Mouse (Mus musculus): ENCODE measurements around the gene Prex1.
"Not testable (repeated sequence)": the region's sequence is repeated elsewhere in the genome, so short reads cannot be mapped to it uniquely, and the experiment has no call there.

Gene Prex1

GRCm38 (mm10) chr2:166713690-166714426 lies at the start of gene Prex1:
TSS of gene Prex1 (minus strand) at chr2:166713832.
- DNase-seq: peak; percentile 100

- DNase-seq: no peak
Measured at GRCm38 (mm10) chr2:166757969-166758368, 44.3 kb upstream of the Prex1 start.

DNA sequence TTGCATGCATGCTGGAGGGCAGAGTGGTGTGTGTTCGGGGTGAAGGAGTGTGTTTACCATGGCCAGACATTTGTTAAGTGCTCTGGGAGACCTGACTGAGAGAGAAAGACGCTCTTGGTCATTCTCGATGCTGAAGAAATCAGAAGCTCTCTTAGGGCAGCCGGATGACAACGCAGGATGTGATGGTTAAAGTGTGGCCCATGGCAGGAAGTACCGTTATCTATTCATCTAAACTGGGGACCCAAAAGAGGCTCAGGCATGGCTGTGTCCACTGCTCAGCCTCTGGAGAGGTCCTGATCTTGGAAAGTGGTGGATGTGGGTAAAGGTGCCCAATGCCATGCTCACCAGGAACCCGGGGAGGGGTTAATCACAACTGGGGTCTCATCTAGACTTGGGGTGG lies 41.1 kb upstream of the Prex1 start:
- no peak for DNase-seq

DNA sequence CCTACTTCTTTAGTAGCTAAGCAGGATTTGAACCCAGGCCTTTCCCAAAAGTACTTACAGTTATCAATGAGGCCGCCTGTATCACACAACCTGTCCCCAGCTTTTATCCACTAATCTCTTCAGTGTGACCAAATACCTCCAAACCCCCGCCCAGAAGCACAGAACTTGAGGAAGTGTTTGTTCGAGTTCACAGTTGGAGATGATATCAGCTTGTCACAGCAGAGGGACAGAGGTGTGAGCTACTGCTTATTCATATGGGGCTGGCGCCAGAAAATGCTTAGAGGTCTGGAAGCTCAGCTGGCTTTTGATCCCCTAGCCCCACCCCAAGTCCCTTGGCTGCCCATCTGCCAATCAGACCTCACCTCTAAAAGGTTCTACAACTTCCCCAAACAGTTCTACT lies 40.6 kb upstream of the Prex1 start:
- no peak for DNase-seq

GRCm38 (mm10) chr2:166750620-166751191 lies 37.1 kb upstream of the Prex1 start:
- no peak for DNase-seq

DNA sequence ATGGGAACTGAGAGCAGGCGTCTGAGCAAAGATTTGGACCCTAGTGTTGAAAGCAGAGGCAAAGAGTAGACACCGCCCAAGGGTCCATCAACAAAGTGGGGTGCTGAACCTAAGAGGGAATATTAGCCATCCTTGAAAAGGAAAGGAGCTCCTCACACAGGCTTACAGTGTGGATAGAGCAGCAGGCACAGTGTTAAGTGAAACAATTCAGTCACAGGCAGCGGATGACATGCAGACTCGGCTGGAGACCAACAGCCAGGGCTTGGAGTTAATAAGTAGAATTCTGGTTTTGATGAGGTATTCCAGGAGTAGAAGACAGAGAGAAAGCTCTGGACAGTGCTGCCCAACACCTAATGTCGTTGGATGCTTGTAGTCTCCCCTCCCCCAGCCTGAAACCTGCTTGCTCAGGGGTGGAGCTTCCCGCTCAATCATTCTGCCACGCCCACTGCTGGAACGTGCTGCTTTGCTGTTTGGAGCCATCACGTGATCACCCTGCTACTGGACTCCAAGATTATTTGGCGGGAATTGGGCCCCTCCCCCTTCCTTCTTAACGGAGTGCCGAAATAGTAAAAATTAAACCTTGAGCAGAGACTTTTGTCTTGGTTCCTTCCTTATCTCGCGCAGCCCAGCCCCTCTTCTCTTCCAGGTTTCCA lies 32.8 kb upstream of the Prex1 start:
- DNase-seq: peak; percentile 8

- DNase-seq: no peak
Measured at GRCm38 (mm10) chr2:166745849-166746248, 32.2 kb upstream of the Prex1 start.

GRCm38 (mm10) chr2:166744433-166744832 lies 30.8 kb upstream of the Prex1 start:
- DNase-seq: no peak

DNA sequence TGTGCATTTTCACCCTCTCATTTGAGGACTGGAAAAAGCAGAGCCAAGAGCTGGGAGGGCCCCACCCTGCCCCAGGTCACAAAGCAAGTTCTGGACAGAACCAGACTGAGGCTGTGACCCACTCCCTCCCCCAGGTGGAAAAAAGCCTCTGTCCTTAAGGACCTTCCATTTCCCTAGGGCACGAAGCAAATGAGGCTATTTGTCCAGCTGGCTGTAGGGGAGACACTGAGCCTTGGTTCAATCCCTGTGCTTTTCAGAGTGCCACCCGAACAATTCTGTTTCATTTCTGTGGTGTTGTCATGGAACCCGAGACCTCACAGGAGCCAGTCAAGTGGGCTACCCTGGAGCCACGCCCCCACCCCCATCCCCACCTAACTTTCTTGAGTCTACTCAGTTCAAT lies 29.9 kb upstream of the Prex1 start:
- DNase-seq: no peak

- DNase-seq: no peak
Measured at GRCm38 (mm10) chr2:166741445-166741844, 27.8 kb upstream of the Prex1 start.

GRCm38 (mm10) chr2:166740396-166740795 lies 26.8 kb upstream of the Prex1 start:
- no peak for DNase-seq

DNA sequence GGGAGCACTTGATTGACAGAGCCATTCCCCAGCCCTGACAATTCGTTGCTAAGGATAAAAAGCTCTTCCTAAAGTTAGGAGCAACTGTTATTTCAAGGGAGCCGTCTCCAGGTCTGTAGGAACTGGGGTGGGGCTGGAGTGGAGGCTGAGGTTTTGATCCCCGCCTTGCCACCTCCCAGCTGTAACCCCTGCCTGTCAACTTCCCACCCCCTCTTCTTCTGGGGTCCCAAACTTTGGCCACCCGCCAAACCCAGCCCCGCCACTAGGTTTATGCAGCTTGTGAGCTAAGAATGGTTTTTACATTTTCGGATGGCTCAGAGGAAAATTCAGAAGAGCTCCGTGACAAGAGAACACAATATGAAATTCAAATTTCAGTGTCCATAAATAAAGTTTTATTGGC lies 23.7 kb upstream of the Prex1 start:
- DNase-seq: no peak

GRCm38 (mm10) chr2:166735469-166736001 lies 21.9 kb upstream of the Prex1 start:
- no peak for DNase-seq

- no peak for DNase-seq
Measured at GRCm38 (mm10) chr2:166732860-166733259, 19.2 kb upstream of the Prex1 start.

DNA sequence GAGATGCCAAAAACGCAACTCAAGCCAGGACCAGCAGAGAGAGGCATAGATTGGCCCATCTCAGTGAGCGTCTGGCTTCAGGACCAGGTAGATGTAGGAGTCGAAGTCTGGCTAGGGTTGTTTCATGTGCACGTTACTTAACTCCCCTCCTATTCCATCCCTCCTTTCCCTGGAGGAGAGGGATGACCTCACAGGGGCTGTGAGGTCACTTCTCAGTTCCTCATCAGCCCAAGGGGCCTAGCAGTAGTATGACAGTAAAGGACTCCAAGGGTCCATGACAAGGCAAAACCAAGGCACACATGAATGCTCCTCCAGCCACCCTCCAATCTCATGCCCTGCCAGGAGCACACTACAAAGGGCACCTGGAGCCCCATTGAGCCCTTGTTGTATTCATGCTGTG lies 18.5 kb upstream of the Prex1 start:
- DNase-seq: no peak

DNA sequence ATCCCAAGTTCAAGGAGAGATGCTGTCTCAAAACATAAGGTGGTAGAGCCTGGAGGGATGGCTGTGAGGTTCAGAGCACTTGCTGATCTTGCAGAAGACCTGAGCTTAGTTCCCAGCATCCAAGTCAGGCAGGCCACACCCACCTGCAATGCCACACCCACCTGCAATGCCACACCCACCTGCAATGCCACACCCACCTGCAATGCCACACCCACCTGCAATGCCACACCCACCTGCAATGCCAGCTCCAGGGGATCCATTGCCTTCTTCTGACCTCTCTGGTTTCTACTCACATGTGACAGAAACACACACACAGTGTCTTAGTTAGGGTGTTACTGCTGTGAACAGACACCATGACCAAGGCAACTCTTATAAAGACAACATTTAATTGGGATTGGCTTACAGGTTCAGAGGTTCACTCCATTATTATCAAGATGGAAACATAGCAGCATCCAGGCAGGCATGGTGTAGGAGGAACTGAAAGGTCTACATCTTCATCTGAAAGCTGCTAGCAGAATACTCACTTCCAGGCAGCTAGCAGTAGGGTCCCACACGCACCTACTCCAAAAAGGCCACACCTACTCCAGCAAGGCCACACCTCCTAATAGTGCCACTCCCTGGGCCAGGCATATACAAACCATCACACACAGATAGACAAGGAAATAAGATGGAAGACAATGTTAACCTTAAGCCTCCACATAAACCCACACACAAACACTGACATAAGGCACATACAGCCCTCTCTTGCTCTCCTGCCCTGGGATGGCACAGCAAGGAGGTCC lies 17.7 kb upstream of the Prex1 start:
- not testable (repeated sequence) for DNase-seq

DNA sequence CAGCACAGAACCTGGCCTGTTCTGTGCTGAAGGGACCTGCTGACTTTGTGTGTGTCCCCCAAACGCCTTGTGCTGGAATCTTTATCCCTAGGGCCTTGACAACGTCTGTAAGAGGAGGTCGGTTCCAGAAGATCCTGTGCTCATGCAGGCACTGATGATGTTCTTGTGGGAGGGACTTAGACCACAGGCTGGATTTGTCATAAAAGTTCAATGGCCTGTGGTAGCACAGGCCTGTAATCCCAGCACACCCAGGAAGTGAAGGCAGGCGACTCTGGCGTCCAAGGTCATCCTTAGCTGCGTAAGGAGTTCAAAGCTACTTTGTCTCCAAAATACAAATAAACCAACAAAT lies 16.9 kb upstream of the Prex1 start:
- DNase-seq: no peak

GRCm38 (mm10) chr2:166729656-166730566 lies 16.3 kb upstream of the Prex1 start:
- DNase-seq: peak; percentile 55

GRCm38 (mm10) chr2:166729045-166729444 lies 15.4 kb upstream of the Prex1 start:
- DNase-seq: no peak

GRCm38 (mm10) chr2:166728261-166728680 lies 14.6 kb upstream of the Prex1 start:
- no peak for DNase-seq

DNA sequence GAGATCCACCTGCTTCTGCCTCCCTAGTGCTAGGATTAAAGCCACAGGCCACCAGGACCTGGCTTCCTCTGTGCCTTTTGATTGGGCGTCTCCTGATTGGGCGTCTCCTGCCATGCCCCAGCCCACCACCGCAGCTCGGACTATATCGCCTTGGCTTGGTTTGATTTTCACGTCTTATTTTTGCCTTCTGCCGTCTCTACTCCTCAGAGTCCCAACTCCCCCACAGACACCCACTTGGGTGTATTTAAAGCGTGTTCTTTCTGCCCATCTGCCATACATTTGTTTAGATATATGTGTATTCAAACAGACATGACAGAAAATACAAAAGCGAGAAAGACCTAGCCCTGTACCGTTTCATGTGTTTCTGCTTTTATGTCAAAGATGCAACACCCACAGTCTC lies 14.2 kb upstream of the Prex1 start:
- DNase-seq: no peak

DNA sequence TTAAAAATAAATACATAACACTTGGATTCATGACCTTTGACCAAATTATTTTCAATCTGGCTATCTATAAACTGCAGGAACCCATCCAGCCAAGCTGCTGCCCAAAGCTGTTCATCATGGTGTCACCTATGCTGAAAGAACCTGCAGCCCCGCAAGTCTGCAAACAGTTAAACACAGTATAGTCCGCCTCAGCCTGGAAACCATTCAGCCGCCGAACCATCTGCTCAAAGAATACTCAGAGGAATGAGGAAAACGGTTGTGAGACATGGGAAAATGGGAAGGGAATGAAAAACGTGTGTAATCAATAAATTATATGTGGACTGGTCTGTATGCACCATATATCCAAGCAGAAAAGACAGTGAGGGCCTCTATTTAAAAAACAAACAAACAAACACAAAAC lies 13.3 kb upstream of the Prex1 start:
- no peak for DNase-seq
